Mouse (Mus musculus) fat pad, adult 2 months (tissue): ENCODE measurements around the gene Lingo1.

ENCODE experiments used
- DNase-seq: peaks from one replicate; pipeline ENCODE4 v3.0.0-alpha.2; 2011; ENCODE audit warnings: low read depth, low spot score; ENCODE audit errors: extremely low read depth

The Lingo1 gene

DNA sequence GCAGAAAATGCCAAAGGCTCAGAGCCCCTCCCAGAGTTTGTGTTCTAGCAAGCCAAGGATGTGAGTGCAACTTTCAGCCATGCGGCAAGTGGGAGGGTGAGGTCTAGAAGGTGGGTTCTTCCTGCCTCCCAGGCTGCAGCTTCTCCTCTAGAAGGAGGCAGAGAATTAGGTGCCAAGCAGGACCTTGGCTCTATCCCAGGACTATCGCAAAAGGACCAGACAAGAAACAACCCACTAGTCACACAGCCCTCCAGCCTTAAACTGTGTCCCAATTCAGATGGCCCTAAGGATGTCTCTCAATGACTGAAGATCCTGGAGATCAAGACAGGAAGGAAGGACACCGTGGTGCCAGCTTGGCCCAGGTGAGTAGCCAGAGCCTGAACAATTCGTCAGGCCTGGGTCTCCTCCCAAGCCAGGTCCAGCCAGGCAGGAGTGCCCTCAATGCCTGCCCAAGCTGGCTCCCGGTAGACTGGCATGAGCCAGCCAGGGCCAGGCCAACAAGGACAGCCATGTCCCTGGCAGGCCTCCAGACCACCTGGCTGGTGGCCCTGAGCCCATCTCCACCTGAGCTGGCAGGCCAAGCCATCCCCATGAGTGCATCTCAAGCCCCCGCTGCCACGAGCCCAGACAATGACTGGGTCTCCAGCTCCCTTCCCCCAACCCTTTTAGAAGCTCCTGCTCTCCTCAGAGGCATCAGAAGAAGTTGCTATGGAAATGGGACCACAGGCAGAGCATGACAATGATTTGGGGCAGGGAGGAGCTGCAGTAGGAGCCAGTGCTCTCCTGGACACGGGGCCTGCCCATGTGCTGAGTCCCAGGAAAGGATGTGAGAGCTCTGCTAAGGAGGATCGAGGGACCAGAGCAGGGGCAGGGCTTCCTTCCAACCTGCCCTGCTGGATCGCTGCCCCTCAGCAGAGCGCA lies 19.1 kb downstream of the Lingo1 start:
- no peak for DNase-seq

DNA sequence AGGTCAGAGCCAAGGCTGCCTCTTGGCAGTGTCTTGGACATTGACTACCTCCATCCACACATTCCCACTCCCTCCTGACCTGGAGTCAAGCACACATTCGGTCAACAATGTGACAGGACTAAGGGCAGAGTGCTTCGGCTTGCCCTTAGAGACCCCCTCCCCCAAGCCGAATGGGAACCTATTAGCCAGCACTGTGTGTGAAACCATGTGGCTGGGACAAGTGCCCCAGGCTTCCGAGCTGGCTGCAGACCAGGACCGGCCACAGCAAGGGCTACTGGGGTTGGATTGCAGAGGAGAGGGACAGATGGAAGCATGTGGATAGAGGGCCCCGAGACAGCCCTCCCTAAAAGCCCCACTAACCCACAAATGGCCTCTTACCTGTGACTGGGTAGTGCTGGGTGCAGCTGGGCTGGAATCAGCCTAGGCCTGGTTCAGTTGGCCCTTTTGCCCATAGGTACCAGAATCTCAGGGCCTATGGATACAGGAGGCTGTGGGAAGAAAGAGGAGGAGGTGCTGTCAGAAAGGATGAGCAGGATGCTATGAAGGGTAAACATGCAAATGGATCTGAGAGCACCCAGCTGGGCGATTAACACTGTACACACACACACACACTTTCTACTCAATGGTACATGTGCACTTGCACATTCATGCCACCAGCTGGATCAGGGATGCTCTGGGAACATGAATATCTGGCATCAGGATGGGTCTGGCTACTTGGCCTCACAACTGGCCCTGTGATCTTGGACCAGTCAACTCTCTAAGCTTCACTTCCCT lies 20.9 kb downstream of the Lingo1 start:
- no peak for DNase-seq

DNA sequence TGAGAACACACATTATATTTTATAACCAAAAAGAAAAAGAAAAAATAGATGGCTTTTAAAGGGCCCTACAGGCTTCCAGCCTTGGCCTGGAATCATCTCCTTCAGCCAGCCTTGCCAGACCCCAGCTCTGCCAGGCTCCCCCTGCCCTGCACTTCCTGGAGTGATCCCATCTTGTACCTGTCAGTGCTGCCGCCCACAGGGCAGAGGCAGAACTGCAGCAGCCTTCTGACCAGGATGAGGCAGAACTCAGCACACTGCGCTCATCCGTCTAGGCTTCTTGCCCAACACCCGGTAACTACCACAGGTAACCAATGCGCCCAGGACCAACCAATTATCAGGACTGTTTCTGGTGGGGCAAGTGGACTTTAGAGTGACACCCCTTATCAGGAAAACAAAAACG lies 22.0 kb downstream of the Lingo1 start:
- DNase-seq, result no peak

DNA sequence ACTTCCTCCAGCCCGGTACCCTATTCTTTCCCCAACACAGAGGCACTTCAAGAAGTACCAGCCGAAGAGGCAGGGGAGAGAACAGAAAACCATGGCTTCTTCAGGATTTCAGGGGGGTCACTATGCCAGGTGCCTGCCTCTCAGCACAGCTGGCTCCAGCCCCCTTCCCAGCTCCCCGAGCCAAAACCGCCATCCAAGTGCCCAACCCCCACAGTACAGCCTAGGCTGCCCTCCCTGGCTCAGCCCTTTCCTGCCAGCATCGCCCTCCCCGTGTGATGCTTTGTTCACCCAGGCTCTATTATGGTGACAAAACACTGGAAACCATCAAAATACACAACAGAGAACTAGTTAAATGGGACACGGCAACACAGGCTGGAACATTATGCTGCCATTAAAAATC lies 22.6 kb downstream of the Lingo1 start:
- DNase-seq, result no peak

DNA sequence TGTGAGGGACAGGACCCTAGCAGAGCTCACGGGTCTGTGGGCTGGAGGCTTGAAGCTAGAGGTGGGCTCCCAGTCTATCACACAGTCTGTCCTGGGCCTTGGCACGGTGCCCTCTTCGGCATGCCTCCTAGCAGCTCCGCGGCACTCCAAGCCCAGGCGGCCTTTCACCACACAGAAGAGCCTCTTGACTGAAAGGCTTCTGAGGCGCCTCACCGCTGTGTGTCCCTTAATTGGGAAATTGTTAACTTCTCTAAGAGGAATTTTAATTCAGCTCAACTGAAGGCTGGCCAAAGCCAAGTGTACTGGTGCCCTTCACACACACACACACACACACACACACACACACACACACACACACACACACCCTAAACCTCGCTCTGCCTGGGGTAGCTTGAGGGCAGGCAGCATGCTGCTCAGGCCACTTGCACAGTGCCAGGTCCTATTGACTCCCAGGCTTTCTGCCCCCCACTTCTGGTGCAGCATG lies 28.6 kb downstream of the Lingo1 start:
- no peak for DNase-seq

DNA sequence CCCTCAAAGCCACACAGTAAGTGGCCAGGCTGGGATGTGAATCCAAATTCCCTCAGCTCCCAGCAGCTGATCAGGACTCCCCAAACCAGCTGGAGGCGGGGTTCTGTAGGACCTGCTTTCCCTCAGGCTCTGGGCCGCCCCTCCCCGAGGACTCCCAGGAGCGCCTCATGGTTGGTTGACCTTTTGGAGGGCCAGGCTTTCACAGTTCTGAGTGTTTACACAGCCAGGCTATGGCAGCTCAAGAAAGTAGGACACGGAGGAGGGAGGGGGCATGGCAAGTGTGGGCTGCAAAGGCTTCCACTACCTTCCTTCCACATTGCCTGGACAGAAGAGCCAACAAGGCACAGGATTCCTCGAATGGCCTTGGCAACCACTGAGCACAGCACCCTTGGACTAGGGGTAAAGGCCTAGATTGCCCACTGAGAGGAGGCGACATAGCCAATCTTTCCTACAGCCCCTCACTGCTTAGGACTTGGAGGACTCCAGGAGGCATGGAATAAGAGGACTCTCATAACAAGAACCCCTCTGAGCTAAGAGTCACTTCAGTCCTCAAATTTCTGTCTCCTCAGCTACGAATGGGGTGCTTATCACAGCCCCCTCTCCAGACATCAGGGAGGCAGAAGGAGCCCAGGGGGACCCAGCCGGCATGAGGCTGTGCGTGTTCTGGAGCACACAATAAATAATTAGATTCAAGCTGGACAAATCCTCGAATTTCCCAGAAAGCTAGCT lies 29.5 kb downstream of the Lingo1 start:
- no peak for DNase-seq

DNA sequence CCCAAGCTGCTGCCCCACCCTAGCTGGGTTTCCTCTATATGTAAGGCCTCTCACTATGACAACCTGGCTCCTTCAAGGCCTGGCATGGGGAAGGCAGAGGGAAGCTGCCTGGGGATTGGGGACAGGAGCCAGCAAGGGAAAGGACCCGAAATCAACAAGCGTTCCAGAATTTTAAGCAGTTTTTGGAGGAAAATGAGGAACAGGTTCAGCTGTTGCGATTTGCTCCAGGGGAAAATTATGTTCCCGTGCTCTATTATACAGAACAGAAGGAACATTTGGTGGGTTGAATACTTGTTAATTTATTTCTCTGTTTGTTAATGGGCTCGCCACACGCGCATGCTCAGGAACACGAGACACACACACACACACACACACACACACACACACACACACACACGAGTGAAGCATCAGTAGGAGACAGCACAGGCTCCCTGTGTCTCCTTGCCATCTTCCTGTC lies 34.1 kb downstream of the Lingo1 start:
- DNase-seq, result no peak

DNA sequence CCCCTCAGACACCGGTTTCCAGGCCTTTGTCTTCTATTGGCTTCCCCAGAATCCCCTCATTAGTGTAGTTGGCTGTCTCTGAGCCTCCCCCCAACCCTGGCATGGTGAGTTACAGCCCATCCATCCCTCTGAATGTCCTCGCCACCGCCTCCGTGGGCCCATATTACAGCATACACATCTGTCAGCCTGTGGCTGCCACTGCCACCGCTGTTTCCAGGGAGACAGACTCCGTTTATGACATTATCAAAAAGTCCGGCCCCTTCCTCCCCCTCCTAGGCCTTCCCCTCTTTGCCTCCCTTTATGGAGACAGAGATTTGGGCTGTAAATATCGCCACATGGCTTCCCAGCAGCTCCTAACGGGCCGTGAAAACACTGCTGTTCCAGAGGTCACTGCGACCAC lies 38.5 kb downstream of the Lingo1 start:
- DNase-seq, result no peak

DNA sequence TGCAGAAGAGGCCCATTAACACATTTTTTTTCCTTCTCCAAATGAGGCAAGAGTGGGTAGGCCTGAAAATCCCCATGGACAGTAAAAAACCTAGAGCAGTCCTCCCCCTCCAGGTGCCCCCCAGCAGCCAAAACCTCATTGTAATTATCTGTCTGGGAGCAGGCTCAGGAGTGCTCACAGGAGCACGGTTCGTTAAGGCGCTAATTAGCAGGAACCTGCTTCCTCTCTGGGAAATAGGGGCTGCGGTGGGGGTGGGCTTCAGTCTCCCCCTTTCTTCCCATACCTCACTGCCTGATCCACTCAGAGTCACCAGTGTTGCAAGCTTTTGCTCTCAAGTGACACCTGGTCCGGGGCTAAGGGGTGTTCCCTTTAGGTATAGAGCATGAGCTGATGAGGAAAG lies 41.1 kb downstream of the Lingo1 start:
- DNase-seq, result no peak

DNA sequence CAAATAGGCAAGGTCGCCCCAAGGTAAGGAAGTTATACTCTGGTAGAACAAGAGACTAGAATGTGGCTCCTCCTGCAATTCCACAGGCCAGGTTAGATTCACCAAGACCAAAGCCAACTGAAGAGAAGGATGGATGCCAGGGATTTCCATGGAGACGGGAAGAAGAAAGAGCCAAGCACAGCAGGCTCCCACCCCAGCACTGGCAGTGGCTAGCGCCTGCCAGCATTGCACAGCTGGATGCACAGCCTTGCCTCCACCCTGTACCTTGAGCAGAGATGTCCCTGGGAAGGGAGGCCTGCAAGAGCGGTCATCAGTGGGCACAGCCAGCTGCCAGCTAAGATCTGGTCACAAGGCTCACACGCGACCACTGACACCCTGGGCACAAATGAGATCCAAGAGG lies 42.9 kb downstream of the Lingo1 start:
- DNase-seq, result no peak

DNA sequence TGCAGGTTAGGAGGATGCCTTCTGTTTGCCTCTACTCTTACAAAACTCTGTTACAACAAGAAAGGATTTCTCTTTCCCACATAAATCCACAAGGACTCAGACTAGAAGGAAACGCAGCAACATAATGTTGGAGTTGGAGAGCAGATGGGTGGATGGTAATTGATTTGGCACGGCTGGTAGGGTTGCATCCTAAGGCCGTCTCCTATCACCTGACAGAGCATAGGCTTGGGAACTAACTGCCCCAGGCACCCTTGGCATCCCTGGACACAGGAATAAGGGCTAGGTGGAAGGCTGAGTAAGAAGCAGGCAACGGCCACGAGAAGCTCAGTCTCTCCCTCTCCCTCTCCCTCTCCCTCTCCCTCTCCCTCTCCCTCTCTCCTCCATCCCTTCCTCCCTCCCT lies 48.2 kb downstream of the Lingo1 start:
- no peak for DNase-seq

DNA sequence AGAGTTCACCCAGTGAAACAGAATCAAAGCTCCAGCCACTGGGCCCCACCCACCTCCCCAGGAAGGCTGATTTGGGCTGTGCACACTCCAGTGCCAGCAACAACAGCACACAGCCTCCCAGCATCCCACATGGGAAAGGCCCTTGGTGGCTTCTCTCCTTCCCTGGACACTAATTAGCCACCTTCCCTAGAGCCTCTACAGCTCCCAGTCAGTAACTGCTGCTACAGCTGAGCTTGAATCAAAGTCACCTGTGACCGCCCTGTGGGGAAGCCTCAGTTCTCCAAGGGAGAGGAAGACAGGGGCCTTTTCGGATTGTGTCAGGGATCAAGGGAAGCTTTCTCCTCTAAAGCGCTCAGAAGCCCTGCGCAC lies 49.4 kb downstream of the Lingo1 start:
- no peak for DNase-seq

DNA sequence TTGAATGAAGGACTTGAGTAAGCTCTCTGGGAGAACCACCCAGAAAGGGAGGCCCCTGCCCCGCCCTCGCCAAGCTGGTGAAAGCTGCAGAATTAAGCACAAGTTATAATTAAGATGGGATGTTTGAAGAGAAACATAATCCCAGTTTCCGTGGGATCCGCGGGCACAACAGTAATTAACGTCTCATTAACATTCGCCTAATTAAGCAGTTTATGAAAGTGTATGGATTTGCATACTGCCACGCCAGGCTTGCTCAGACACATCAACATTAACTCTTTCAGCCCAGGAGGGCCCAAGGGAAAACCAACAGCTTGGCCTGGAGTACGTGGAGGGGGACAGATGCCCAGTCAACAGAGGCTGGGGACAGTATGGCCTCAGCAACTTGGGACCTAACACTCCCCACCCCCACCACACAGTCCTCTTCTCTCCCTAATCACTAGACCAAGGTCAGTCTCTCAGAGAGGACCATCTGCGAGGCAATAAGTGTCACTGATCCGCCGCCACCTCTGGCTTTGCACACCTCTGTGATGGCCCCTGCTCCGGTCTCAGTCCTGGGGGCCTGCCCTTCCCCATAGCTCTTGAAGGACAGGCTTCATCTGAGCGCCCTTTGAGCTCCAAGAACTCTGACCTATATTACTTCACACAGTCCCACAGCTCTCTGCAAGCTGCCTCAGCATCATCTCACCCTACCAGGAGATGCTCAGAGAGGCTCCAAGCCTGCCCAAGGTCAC lies 49.9 kb downstream of the Lingo1 start:
- DNase-seq, result no peak

DNA sequence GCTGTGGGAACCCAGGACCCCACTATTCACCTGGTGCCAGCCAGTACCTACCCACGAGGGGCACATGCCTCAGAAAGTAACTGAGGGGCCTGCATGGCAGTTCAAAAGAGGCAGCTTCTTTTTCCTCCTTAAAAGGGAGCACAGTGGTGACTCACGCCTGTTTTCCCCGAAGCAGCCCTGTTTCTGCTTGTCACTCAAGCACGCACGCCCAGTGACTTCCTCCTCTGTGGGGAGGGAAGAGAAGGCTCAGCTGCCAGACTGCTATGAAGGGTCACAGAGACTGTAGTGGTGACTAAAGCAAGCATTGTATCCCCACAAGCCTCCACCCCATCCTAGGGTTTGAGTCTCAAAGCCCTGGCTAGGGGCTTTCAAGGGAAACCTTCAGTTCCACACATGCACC lies 51.9 kb downstream of the Lingo1 start:
- no peak for DNase-seq

DNA sequence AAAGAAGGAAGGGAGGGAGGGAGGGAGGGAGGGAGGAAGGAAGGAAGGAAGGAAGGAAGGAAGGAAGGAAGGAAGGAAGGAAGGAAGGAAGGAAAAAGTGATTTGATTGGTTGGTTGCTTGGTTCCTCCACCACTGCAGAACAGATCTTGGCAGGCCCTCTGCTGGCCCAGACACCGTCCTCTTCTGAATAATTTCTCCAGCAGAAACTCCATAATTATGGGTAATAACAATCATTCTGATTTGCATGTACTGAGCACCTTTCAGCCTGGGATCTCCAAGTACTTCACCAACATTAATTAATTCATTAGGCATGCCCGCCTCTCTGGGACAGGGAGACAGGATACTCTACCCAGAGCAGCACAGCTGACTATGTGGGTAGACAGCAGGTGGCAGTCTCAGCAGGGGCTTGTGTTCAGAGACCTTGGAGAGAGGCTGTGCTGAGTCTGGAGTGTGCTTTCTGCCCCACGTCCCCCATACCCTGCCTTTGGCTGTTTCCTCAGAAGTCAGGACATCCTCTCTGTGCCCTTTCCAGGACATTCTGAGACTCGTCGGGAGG lies 57.0 kb downstream of the Lingo1 start:
- no peak for DNase-seq

DNA sequence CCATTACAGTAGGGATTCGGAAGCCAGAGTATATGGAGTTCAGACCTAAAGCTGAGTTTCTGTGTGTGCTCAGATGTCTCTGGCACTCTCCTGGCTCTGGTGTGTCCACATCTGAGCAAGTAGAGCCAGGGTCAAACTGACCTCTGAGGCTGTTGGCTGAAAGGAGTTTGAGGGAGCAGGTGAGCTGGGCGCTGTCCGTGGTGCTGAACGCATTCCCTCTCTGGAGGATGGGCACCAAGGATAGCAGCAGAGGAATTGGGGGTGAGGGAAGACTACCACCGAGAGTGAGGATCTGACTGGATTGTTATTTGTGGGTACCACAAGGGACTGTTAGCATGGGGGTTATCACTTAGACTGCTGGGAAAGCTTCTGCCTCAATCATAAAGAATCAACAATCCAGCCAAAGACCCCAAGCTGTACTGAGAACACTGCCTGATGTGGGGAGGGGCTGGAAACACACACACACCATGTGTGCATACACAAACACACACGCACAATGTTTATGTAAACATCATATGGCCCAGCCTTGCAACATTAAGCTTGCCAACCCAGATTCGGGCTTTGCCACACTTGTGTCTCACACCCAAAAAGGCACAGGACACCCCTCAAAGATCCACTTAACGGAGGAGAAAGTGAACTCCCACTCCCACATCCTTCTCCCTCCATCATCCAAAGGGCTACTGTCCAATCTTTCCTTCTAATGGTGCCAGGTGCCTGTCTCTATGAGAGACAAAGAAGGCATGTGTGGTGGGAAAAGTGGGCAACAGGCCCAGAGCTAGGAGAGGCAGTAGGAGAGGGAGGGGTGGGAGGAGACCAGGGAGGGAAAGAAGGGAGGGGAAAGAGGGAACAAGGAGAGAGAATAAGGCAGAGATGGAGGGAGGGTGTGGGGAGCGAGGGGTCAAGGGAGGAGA lies 57.8 kb downstream of the Lingo1 start:
- no peak for DNase-seq

DNA sequence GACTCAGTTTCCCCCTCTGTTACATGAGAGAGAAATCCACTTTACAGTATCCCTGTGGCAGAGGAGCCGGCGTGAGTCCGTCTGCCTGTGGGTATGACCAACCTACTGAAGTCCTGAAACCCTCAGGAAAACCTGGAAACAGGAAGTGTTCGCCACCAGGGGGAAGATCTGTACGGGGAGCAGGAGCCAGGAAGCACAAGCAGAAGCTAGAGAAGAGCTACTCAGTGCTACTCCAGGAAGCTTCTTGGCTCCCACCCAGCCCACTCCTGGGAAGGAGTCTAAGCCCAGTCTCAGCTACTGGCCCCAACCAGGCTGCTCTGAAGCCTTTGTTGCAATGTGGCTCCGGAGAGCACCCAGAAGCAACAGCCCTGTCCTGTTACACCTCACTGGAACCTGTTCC lies 61.9 kb downstream of the Lingo1 start:
- no peak for DNase-seq

DNA sequence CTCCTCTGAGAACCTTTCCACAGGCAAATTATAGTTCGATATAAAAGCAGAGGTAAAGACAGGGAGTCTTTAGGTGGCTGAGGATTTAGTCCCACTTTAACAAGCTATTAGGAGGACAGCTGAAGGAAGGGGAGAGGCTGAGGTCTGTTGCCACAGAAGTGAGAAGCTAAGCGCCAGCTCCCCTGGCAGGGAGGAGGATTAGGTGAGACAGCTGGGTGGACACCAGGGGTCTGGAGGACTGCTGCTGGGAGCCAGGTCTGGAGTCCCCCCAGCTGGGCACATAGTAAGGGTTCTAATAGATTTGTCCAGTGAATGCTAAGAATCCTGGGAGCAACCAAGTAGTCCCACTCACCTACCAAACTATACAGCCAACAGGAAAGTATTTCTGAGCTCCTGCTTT lies 65.3 kb downstream of the Lingo1 start:
- DNase-seq, result no peak

DNA sequence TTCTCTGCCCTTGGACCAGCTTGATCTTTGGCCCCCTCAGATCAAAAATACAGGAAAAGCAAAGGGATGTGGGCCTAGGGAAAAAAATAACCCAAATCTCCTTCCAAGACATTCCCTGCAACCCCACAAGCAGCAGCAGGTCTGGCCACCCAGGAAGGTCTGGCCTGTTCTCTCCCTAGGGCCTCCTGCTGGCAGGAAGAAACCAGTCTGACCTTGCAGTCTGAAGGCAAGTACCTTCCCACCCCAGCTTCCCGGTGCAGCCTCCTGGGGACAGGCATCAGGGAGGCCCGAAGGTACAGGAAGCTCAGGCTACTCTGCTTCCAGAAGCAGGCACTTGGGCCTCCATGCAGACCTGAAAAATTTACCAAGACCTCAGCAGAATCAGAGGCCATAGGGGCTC lies 67.1 kb downstream of the Lingo1 start:
- DNase-seq, result no peak
